Comparison of ENCODE assay signal across 10 mouse cellular contexts in the genomic region with DNA sequence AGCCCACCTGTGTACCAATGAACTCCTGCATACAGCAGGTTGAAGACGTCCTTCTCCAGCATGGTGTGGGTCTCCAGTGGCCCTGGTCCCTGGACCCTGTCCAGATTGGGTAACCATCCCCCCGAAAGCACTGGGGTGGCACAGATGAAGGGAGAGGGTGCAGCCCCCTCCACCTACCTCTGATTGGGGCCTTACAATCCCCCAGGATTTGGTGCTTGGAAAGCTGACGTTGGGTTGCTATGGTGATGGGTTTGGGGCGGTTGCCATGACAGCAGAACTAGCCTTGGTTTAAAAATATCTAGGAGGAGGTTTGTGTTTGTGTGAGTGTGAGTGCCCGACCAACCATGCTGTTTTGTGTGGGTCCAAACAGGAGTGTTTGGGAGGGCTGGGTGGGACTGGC. TPM values are rescaled to one million over a fixed set of nuclear protein-coding genes. Genes with fewer than 3 reads are reported as not detected.
DNase-seq lines count a peak whose midpoint lies in the region; ATAC-seq lines count a peak whose summit lies in the region.
"Had no signal": no experiment of that assay in that cellular context is flagged by ENCODE, and none has a peak within 500 bp of the region (broad histone marks: within the 10 kb centered on the region; RNA-seq: fewer than 3 reads in every experiment).

No protein-coding gene starts in this region.

- peak overlapping the region; percentile 21; the same call in 1 of the 2 replicates for H3K4me3 ChIP-seq in hindbrain, embryonic 10.5 days
- H3K4me3 ChIP-seq: megakaryocyte, embryonic 14.5 days had no signal

- H3K4me1 ChIP-seq in hindbrain, embryonic 10.5 days (replicated peaks), result peaks cover 69% of the 10 kb centered on the region

- no peak for ATAC-seq in inflammation-experienced regulatory T-cells, adult 6 months

- H3K27ac ChIP-seq in hindbrain, embryonic 10.5 days, result peak overlapping the region; percentile 88

- WGBS in hindbrain, embryonic 10.5 days, result 38% methylated on average over 5 of the region's 5 CpGs

- DNase-seq in adrenal gland, postnatal 10 days, result peak; percentile 16
- no peak for DNase-seq in adrenal gland, adult 18-20 months (ENCODE audit: low spot score in 2 of 2)
- DNase-seq in hindbrain, embryonic 10.5 days (ENCODE audit: low spot score), result peak; percentile 47
- DNase-seq in left cerebral cortex, postnatal 14 days (ENCODE audit: low spot score in 2 of 2), result peak; percentile 88 to 95
- DNase-seq in right cerebral cortex, adult 18-20 months, result peak; percentile 90
- DNase-seq in gastrocnemius, postnatal 25 days, result no peak
- no peak for DNase-seq in lung, adult 18-20 months
- DNase-seq: kidney, adult 8-10 months had no signal

- intact Hi-C loops in left cerebral cortex, postnatal 14 days (cut with DNase I), result loop anchor here (10.0 kb wide), 1 partner anchor 72 kb away; a partner anchor contains a TSS

- peaks cover 26% of the 10 kb centered on the region for H3K27me3 ChIP-seq in hindbrain, embryonic 10.5 days (ENCODE audit: insufficient read depth, poor library complexity, severe bottlenecking)

- H3K9me3 ChIP-seq in hindbrain, embryonic 10.5 days, result no peaks in the 10 kb centered on the region
- H3K9me3 ChIP-seq: megakaryocyte, embryonic 14.5 days had no signal

- no peaks in the 10 kb centered on the region for H3K36me3 ChIP-seq in hindbrain, embryonic 10.5 days

RNA-seq across cellular contexts. Expression of a gene that starts 2.9 kb away (rescaled TPM):
- 1 to 10 TPM; 6.1 to 7.4 TPM for total RNA-seq in adrenal gland, postnatal 10 days (2021)
- 1 to 10 TPM; 3.8 to 5.1 TPM for total RNA-seq in adrenal gland, adult 18-20 months (2021)
- polyA plus RNA-seq in hindbrain, embryonic 10.5 days (2016; fragmentation: Nextera tagmentation; extraction: Ambion mirVana), result 3.5 and 7.3 TPM in 2 replicates
- total RNA-seq in left cerebral cortex, postnatal 14 days (2021), result 100 to 1,000 TPM; 105 to 110 TPM
- polyA plus RNA-seq in inflammation-experienced regulatory T-cells, adult 6 months (2017; shearing (Covaris generic)), result under 1 TPM in 1 of 3 experiments, not detected in 2; 0.05 TPM
- total RNA-seq in gastrocnemius, postnatal 25 days (2021), result 1 to 10 TPM; 1.7 to 2.1 TPM

RNA-seq across cellular contexts. Expression of a gene that starts 12.6 kb away (rescaled TPM):
- 10 to 100 TPM; 12.5 to 13.9 TPM for total RNA-seq in adrenal gland, postnatal 10 days (2021)
- 10 to 100 TPM in 1 of 2 experiments, 1 to 10 TPM in 1; 9.9 to 10.7 TPM for total RNA-seq in adrenal gland, adult 18-20 months (2021)
- 36.8 and 39.2 TPM in 2 replicates for polyA plus RNA-seq in hindbrain, embryonic 10.5 days (2016; fragmentation: Nextera tagmentation; extraction: Ambion mirVana)
- 10 to 100 TPM; 11.6 to 13.0 TPM for total RNA-seq in left cerebral cortex, postnatal 14 days (2021)
- 1 to 10 TPM; 5.8 to 8.6 (median 6.7) TPM for polyA plus RNA-seq in inflammation-experienced regulatory T-cells, adult 6 months (2017; shearing (Covaris generic))
- total RNA-seq in gastrocnemius, postnatal 25 days (2021), result 1 to 10 TPM; 5.2 to 6.5 TPM

RNA-seq across cellular contexts. Expression of a gene that starts 51.7 kb away (rescaled TPM):
- 1 to 10 TPM; 5.0 to 7.9 TPM for total RNA-seq in adrenal gland, postnatal 10 days (2021)
- 1 to 10 TPM; 1.1 to 2.8 TPM for total RNA-seq in adrenal gland, adult 18-20 months (2021)
- polyA plus RNA-seq in hindbrain, embryonic 10.5 days (2016; fragmentation: Nextera tagmentation; extraction: Ambion mirVana), result 1.0 and 1.5 TPM in 2 replicates
- 10 to 100 TPM; 25.1 to 34.5 TPM for total RNA-seq in left cerebral cortex, postnatal 14 days (2021)
- polyA plus RNA-seq in inflammation-experienced regulatory T-cells, adult 6 months (2017; shearing (Covaris generic)), result 100 to 1,000 TPM; 200 to 462 (median 264) TPM
- under 1 TPM; 0.51 to 0.67 TPM for total RNA-seq in gastrocnemius, postnatal 25 days (2021)

Comparison
In these comparisons a context has a peak if more than half of its experiments do, and no peak if none do; other contexts are left out.
1. DNase-seq: peak in adrenal gland, postnatal 10 days (single experiment), hindbrain, embryonic 10.5 days (single experiment), left cerebral cortex, postnatal 14 days (2 of 2) and right cerebral cortex, adult 18-20 months (single experiment); none in adrenal gland, adult 18-20 months (0 of 2), gastrocnemius, postnatal 25 days (single experiment) and lung, adult 18-20 months (0 of 2).
2. RNA of a gene that starts 2.9 kb away (total RNA-seq): 105 to 110 TPM in left cerebral cortex, postnatal 14 days; 6.1 to 7.4 TPM in adrenal gland, postnatal 10 days, 3.8 to 5.1 TPM in adrenal gland, adult 18-20 months and 1.7 to 2.1 TPM in gastrocnemius, postnatal 25 days; every median in the first group is over 10 times any median in the second.